Mouse (Mus musculus) thymus, adult 2 months (tissue): ENCODE measurements around the gene Lin28a. TPM values are rescaled to one million over a fixed set of nuclear protein-coding genes. Genes with fewer than 3 reads are reported as not detected.

Experiments used
- DNase-seq: peaks from one replicate; pipeline ENCODE4 v3.0.0; 2021
- H3K27ac ChIP-seq: fragments of 200-500 bp; 2 replicates; pipeline ENCODE4 v1.5.1; 2012; ENCODE audit warnings: low read length, control low read depth; ENCODE audit not compliant: control insufficient read depth, insufficient read depth
- H3K27me3 ChIP-seq: fragments of 200-500 bp; 2 replicates; pipeline ENCODE4 v1.6.1; 2012; ENCODE audit warnings: mild to moderate bottlenecking, low read length, moderate library complexity, mixed read lengths; ENCODE audit not compliant: control insufficient read depth, insufficient read depth
- H3K36me3 ChIP-seq: fragments of 200-500 bp; 2 replicates; pipeline ENCODE4 v1.6.1; 2012; ENCODE audit warnings: mild to moderate bottlenecking, low read length, moderate library complexity; ENCODE audit not compliant: control insufficient read depth, insufficient read depth
- H3K4me1 ChIP-seq: fragments of 200-500 bp; replicated peaks from 2 replicates; pipeline ENCODE4 v1.6.1; 2012; ENCODE audit warnings: low read length; ENCODE audit not compliant: control insufficient read depth, insufficient read depth
- H3K4me3 ChIP-seq: fragments of 200-500 bp; 2 replicates; pipeline ENCODE4 v1.5.1; 2012; ENCODE audit warnings: mild to moderate bottlenecking, low read length, control low read depth, moderate library complexity; ENCODE audit not compliant: control insufficient read depth, insufficient read depth
- CTCF ChIP-seq: fragments of 200-500 bp; IDR thresholded peaks from 2 replicates; pipeline ENCODE4 v1.5.1; 2012; ENCODE audit warnings: mild to moderate bottlenecking, control low read depth, low read length, moderate library complexity, borderline replicate concordance; ENCODE audit not compliant: control insufficient read depth, poor library complexity, insufficient read depth; ENCODE audit errors: extremely low read depth
- POLR2A ChIP-seq: fragments of 200-500 bp; IDR thresholded peaks from 2 replicates; pipeline ENCODE4 v1.6.1; 2012; ENCODE audit warnings: mild to moderate bottlenecking, low read length, control low read depth, moderate library complexity; ENCODE audit not compliant: control insufficient read depth, poor library complexity, insufficient read depth; ENCODE audit errors: extremely low read depth
- WGBS: fragments of 180-500 bp; shearing (Covaris S2); methylation state at CpG from one replicate; pipeline ENCODE4 v1.1.7; 2018; 5-methylcytosine and 5-hydroxymethylcytosine counted together
- polyA plus RNA-seq: library from polyadenylated mRNA; depleted of rRNA; stranded (reverse); fragments of >200 nt; gene quantifications from 2 replicates; pipeline ENCODE4 v1.2.3, GENCODE M21; 2012

The Lin28a gene
- polyA plus RNA-seq, 1 experiment: 0.03 TPM

- 65% methylated on average over 12 of the region's 12 CpGs for WGBS
- H3K4me1 ChIP-seq: no peaks in the 10 kb centered on the region
- DNase-seq: peak; percentile 14
- H3K27me3 ChIP-seq: peaks cover 7% of the 10 kb centered on the region; the same call in 1 of the 2 replicates
- H3K36me3 ChIP-seq: no peaks in the 10 kb centered on the region
- H3K4me3 ChIP-seq: no peak overlapping the region
- TF ChIP-seq POLR2A: no peak
- TF ChIP-seq CTCF: peak; percentile 46; the same call in 1 of the 2 replicates
- no peak overlapping the region for H3K27ac ChIP-seq
Observed at GRCm38 (mm10) chr4:134012858-134013528, 5.6 kb downstream of the Lin28a start.

DNA sequence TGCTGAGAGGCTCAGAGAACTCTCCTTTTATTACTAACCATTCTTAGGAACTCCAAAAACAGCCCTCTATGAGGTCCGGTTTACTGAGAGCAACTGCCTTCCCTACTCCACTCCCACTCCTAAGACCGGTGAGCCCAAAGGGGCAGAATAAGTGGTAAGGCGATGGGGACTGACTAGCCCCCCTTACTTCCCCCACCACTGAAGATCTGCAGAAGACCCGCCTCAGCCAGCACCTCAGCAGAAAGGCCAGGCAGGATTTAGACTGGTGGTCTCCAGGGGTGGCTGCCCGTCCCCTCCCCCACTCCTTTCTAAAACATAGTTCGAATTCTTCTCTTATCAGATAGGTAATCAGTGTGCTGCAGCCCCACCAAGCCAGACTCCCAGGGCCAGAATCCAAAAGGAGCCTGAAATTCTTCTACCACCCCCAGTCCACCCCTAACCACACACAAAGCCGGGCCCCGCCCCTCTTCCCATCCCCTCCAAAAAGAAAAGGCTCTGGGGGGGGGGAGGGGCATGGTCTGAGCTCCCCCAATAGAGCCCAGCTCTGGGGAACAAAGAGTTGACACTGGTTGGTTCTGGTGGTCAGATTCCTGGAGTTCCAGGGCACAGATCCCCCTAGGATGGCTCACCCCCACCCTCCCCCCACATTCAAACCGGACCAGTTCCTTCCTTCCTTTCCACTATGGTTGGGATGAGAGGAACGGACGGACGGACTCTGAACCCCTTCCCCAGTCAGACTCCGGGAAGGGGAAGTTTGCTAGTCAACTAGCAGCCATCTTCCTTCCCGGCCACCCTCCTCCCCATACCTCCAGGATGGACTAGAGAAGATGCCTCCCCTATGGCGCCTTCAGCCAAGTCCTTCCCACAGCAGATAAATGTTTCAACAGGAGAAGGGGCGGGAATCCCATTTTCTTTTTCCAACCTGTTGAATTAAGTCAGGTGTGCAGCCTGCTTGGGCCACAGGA lies 6.9 kb downstream of the Lin28a start:
- WGBS: 40% methylated on average over 15 of the region's 16 CpGs
- TF ChIP-seq CTCF: no peak
- TF ChIP-seq POLR2A: no peak
- DNase-seq: no peak
- Histone ChIP-seq H3K27ac (no peak overlapping the region), H3K4me1 (no peaks in the 10 kb centered on the region), H3K4me3 (no peak overlapping the region), H3K36me3 (no peaks in the 10 kb centered on the region), H3K27me3 (peaks cover under 1% of the 10 kb centered on the region; the same call in 1 of the 2 replicates)

- no peak for DNase-seq
- Histone ChIP-seq H3K4me1 (no peaks in the 10 kb centered on the region), H3K27ac (no peak overlapping the region), H3K27me3 (no peaks in the 10 kb centered on the region; the same call in 1 of the 2 replicates), H3K36me3 (no peaks in the 10 kb centered on the region), H3K4me3 (no peak overlapping the region)
- 80% methylated on average over 6 of the region's 6 CpGs for WGBS
- no peak for TF ChIP-seq CTCF
Observed at GRCm38 (mm10) chr4:134009709-134010108, 8.9 kb downstream of the Lin28a start.

- Histone ChIP-seq H3K4me3 (no peak overlapping the region), H3K36me3 (no peaks in the 10 kb centered on the region), H3K27ac (no peak overlapping the region), H3K4me1 (no peaks in the 10 kb centered on the region), H3K27me3 (no peaks in the 10 kb centered on the region)
- WGBS: 91% methylated on average over 3 of the region's 3 CpGs
- DNase-seq: no peak
- TF ChIP-seq CTCF: no peak
- no peak for TF ChIP-seq POLR2A
Observed at GRCm38 (mm10) chr4:134006845-134007244, 11.8 kb downstream of the Lin28a start.

DNA sequence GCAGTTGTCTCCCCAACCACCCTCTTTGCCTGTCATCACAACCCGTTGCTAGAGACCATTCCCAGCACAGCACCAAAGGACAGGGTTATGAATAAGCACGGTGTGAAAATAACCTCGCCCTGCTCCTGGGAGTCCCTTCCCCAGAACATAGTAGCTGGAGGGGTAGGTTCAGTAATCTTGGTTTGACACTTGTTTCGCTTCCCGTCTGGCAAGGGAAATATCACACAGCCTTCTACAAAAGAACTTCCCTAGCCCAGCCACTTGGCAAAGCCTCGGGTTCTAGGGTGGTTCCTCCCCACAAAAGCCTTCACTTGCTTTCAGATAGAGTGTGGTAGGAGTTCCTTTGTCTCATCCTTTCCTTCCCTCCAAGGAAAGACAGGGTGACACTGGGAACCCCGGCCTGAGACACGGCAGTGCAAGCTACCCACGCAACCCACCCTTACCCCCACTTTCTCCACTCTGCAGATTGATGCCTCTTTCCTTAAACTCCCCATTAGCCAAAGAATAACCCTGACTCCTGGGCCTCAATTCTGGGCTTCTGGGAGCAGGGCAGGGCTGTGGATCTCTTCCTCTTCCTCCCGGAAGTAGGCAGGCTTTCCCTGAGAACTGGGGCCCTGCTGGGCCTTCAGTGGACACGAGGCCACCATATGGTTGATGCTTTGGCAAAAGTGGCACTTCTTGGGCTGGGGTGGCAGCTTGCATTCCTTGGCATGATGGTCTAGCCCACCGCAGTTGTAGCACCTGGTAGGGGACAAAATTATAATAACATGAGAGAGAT lies 12.9 kb downstream of the Lin28a start:
- TF ChIP-seq POLR2A: no peak
- TF ChIP-seq CTCF: no peak
- Histone ChIP-seq H3K27me3 (no peaks in the 10 kb centered on the region), H3K4me1 (no peaks in the 10 kb centered on the region), H3K27ac (no peak overlapping the region), H3K4me3 (no peak overlapping the region), H3K36me3 (no peaks in the 10 kb centered on the region)
- 53% methylated on average over 12 of the region's 12 CpGs for WGBS
- no peak for DNase-seq

- Histone ChIP-seq H3K4me1 (no peaks in the 10 kb centered on the region), H3K27ac (no peak overlapping the region), H3K27me3 (no peaks in the 10 kb centered on the region), H3K36me3 (no peaks in the 10 kb centered on the region), H3K4me3 (no peak overlapping the region)
- 91% methylated on average over 5 of the region's 5 CpGs for WGBS
- DNase-seq: no peak
- TF ChIP-seq POLR2A (no peak), CTCF (no peak)
Observed at GRCm38 (mm10) chr4:134002903-134003302, 15.7 kb downstream of the Lin28a start.
